Mouse (Mus musculus) lung, postnatal 0 days (tissue): Measurements from ENCODE around the gene Gm10135. TPM values are rescaled to one million over a fixed set of nuclear protein-coding genes. Genes with fewer than 3 reads are reported as not detected.

ENCODE experiments used
- ATAC-seq: fragments of 200-750 bp; cut with Nextera tagmentation; 2 replicates; pipeline ENCODE4 v1.8.0; 2017; ENCODE audit warnings: moderate library complexity
- DNase-seq: peaks from one replicate; pipeline ENCODE4 v3.0.0-alpha.2; 2016; ENCODE audit warnings: low spot score
- H3K27ac ChIP-seq: fragments of 300-500 bp; sonication (generic); 2 replicates; pipeline ENCODE4 v1.5.1; 2014; ENCODE audit warnings: antibody characterized with exemption, mild to moderate bottlenecking, low read length, mixed read lengths
- H3K27me3 ChIP-seq: fragments of 300-500 bp; sonication (generic); replicated peaks from 2 replicates; pipeline ENCODE4 v1.6.1; 2014; ENCODE audit warnings: low read length, mixed read lengths; ENCODE audit not compliant: insufficient read depth
- H3K36me3 ChIP-seq: fragments of 300-500 bp; sonication (generic); 2 replicates; pipeline ENCODE4 v1.6.1; 2014; ENCODE audit warnings: low read length, mixed read lengths; ENCODE audit not compliant: insufficient read depth
- H3K4me1 ChIP-seq: fragments of 300-500 bp; sonication (generic); 2 replicates; pipeline ENCODE4 v1.6.1; 2014; ENCODE audit warnings: antibody characterized with exemption, low read depth, low read length, mixed read lengths; ENCODE audit not compliant: insufficient read depth
- H3K4me2 ChIP-seq: fragments of 300-500 bp; sonication (generic); replicated peaks from 2 replicates; pipeline ENCODE4 v1.6.1; 2014; ENCODE audit warnings: low read depth, mild to moderate bottlenecking, low read length, moderate library complexity, mixed read lengths
- H3K4me3 ChIP-seq: fragments of 300-500 bp; sonication (generic); 2 replicates; pipeline ENCODE4 v1.5.1; 2014; ENCODE audit warnings: low read depth, low read length
- H3K9ac ChIP-seq: fragments of 300-500 bp; sonication (generic); replicated peaks from 2 replicates; pipeline ENCODE4 v1.6.1; 2014; ENCODE audit warnings: low read depth, mild to moderate bottlenecking
- H3K9me3 ChIP-seq: fragments of 300-500 bp; sonication (generic); 2 replicates; pipeline ENCODE4 v1.6.1; 2016; ENCODE audit warnings: low read length, mixed read lengths
- CTCF ChIP-seq: IDR thresholded peaks from 2 replicates; pipeline ENCODE4 v1.5.1; 2016; ENCODE audit warnings: antibody characterized with exemption, mild to moderate bottlenecking
- EP300 ChIP-seq: IDR thresholded peaks from 2 replicates; pipeline ENCODE4 v1.6.1; 2016; ENCODE audit warnings: antibody characterized with exemption, mild to moderate bottlenecking, control low read depth
- WGBS: fragments of 180-500 bp; shearing (Covaris S2); extraction: QIAGEN DNeasy Blood & Tissue Kit; methylation state at CpG from one replicate; pipeline ENCODE4 v1.1.7; 2014; 5-methylcytosine and 5-hydroxymethylcytosine counted together
- polyA plus RNA-seq: library from polyadenylated mRNA; unstranded; fragments of >200 nt; fragmentation: Nextera tagmentation; extraction: Ambion mirVana; gene quantifications from 2 replicates; pipeline ENCODE4 v1.2.1, GENCODE M21; 2015

Gene Gm10135
- polyA plus RNA-seq, 1 experiment from 2014 or later = not detected

DNA sequence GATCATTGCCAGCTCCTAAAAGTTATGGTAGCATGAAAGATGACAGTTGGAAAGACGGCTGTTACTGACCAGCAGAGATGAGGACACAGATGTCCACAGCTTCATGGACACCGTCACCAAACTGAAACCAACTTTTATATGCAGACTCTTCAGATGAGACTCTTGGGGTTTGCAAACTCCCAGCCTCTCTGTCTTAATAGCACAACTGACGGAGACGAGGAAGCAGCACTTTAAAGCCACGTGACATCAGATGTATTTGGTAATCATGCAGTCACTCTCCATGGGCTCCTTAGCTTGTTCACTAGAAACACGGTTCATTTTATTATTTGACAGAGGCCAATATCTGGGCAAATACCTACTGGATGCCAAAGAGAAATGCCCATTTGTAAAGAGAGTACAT is 1.5 kb upstream of the Gm10135 start:
- no peak overlapping the region for H3K4me2 ChIP-seq
- ATAC-seq (no peak), DNase-seq (no peak)
- no peaks in the 10 kb centered on the region for H3K4me1 ChIP-seq
- no peak for TF ChIP-seq EP300
- TF ChIP-seq CTCF = no peak
- H3K9me3 ChIP-seq = no peaks in the 10 kb centered on the region
- no peaks in the 10 kb centered on the region for H3K27me3 ChIP-seq
- H3K4me3 ChIP-seq = no peak overlapping the region
- H3K36me3 ChIP-seq = peaks cover 34% of the 10 kb centered on the region
- no peak overlapping the region for H3K27ac ChIP-seq
- WGBS = 79% methylated on average over 6 of the region's 6 CpGs
- H3K9ac ChIP-seq = no peak overlapping the region

DNA sequence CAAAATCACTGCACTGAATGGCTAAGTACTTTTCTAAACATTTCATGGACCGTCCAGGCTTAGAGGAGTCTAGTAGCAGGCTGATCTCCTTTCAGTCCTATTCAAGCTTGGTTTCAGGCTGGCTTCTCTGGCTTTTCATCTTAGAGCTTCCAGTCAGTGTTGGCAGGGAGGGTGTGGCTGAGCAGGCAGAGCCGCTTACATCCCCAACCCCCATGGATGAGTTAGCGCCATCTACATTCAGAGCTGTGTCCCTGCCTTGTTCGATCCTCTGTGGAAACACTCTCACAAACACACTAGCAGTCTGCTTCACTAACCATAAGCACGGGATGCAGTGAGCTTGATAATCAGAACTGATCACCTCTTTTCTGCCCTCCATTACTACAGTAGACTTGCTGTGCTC is 1.6 kb downstream of the Gm10135 start:
- peaks cover 28% of the 10 kb centered on the region for H3K36me3 ChIP-seq
- peak; percentile 21 for DNase-seq
- H3K9ac ChIP-seq = no peak overlapping the region
- no peaks in the 10 kb centered on the region for H3K9me3 ChIP-seq
- no peak for ATAC-seq
- no peaks in the 10 kb centered on the region for H3K4me1 ChIP-seq
- H3K4me2 ChIP-seq = no peak overlapping the region
- H3K27ac ChIP-seq = no peak overlapping the region
- TF ChIP-seq CTCF = peak; percentile 38
- TF ChIP-seq EP300 = no peak
- WGBS = 70% methylated on average over 5 of the region's 5 CpGs
- no peak overlapping the region for H3K4me3 ChIP-seq
- no peaks in the 10 kb centered on the region for H3K27me3 ChIP-seq

DNA sequence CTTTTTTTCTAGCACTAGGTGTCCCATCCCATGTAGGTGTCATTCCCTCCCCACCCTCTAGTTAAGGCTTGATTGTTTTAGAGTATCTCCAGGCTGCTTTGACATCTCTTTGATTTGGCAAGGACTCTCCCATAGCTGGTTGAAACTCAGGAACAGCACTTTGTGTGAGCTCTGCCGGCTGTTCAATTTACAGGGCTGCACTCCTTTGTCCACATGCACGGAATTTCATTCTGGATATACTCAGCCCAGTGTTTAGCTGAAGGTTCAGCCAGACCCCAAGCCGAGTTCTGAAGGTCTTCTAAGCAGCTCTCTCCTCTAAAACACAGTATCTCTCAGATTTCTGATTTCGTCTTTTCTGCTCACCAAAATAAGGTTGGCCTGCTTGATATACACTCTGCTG is 2.1 kb downstream of the Gm10135 start:
- ATAC-seq = no peak
- Histone ChIP-seq H3K4me3 (no peak overlapping the region), H3K27me3 (no peaks in the 10 kb centered on the region), H3K36me3 (peaks cover 27% of the 10 kb centered on the region), H3K9ac (no peak overlapping the region), H3K27ac (no peak overlapping the region), H3K4me2 (no peak overlapping the region), H3K4me1 (no peaks in the 10 kb centered on the region), H3K9me3 (no peaks in the 10 kb centered on the region)
- no peak for TF ChIP-seq EP300
- no peak for TF ChIP-seq CTCF
- 81% methylated on average over 4 of the region's 4 CpGs for WGBS
- DNase-seq = no peak

DNA sequence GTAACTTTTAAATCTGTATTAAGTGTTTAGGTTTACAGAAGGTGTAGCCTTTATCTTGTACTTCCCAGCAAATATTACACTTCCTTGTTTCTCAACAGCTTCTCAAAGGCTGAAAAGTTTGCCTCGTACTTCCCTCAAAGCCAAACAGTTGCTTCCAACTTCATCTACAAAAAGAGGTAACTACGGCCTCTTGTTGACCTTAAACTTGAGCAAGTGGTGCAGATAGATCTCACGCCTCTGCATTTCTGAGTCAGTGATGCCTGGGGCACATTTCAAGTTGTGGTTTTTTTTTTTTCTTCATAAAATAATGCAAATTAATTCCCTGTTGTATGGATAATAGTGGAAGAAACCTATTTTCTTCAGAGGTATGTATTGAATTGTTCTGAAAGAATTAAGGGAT is 8.8 kb downstream of the Gm10135 start:
- Histone ChIP-seq H3K4me1 (no peaks in the 10 kb centered on the region), H3K27ac (no peak overlapping the region), H3K9me3 (no peaks in the 10 kb centered on the region), H3K36me3 (peaks cover 4% of the 10 kb centered on the region; the same call in 1 of the 2 replicates), H3K9ac (no peak overlapping the region), H3K4me3 (no peak overlapping the region), H3K4me2 (no peak overlapping the region), H3K27me3 (no peaks in the 10 kb centered on the region)
- TF ChIP-seq CTCF = no peak
- 50% methylated on average over 3 of the region's 3 CpGs for WGBS
- no peak for DNase-seq
- no peak for ATAC-seq

DNA sequence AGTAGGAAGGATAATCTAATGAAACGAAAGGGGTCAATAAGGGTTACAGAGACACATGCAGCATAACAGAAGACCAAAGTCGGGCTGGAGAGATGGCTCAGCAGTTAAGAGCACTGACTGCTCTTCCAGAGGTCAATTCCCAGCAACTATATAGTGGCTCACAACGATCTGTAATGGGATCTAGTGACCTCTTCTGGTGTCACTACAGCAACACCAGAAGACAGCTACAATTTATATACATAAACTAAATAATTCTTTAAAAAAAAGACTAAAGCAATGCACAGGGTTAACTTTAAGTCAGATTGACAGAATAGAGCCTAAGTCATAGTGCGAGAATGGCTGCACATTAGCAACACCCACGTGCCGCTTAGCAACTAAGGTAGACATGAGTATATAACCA is 14.4 kb downstream of the Gm10135 start:
- WGBS = 60% methylated on average over 6 of the region's 6 CpGs
- ATAC-seq = no peak

DNA sequence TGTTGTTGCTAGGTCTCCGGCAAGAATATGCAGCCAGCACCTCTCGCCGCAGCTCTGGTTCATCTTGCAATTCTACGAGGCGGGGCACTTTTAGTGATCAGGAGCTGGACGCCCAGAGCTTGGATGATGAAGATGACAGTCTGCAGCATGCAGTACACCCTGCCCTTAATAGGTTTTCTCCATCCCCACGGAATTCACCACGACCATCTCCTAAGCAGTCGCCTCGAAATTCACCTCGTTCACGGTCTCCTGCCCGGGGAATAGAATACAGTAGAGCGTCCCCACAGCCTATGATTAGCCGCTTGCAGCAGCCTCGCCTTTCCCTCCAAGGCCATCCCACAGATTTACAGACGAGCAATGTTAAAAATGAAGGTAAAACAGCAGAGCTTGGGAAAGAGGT is 17.2 kb downstream of the Gm10135 start:
- Histone ChIP-seq H3K4me1 (no peaks in the 10 kb centered on the region), H3K4me3 (no peak overlapping the region), H3K9me3 (no peaks in the 10 kb centered on the region), H3K9ac (no peak overlapping the region), H3K36me3 (peaks cover 3% of the 10 kb centered on the region; the same call in 1 of the 2 replicates), H3K27ac (no peak overlapping the region), H3K4me2 (no peak overlapping the region), H3K27me3 (no peaks in the 10 kb centered on the region)
- 90% methylated on average over 17 of the region's 17 CpGs for WGBS
- TF ChIP-seq EP300 (no peak), CTCF (no peak)
- DNase-seq = no peak
- no peak for ATAC-seq

More for the DNA sequence above, 14.4 kb downstream of the Gm10135 start:
- DNase-seq = no peak
- TF ChIP-seq CTCF (peak; percentile 42), EP300 (no peak)
- Histone ChIP-seq H3K9ac (no peak overlapping the region), H3K9me3 (no peaks in the 10 kb centered on the region), H3K4me1 (no peaks in the 10 kb centered on the region), H3K27me3 (no peaks in the 10 kb centered on the region), H3K36me3 (peaks cover 7% of the 10 kb centered on the region), H3K27ac (no peak overlapping the region), H3K4me3 (no peak overlapping the region), H3K4me2 (no peak overlapping the region)

DNA sequence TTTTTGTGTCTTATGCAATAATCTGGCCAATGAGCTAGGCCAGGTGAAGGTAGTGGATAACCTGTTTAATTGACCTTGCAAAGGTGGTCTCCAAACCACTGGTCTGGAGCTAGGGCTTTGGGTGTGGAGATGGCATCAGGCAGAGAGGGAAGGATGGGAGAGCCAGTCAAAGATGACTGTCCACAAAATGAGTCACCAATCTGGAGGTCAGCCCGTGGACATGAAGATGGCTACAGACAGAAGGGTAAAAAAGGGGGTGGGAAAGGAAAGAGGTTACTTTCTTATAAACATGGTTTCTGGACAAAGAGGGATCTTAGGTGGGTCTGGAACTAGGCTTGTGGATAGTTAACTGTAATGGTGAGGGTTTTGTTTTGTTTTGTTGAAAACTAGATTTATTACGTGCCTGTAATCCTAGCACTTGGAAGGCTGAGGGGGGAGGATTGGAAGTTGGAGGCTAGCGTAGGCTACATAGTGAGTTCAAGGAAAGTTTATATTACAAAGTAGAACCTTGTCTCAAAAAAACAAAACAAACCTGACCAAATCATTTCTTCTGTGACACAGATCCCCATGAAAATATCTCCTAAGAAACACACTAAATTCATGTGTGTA is 20.4 kb downstream of the Gm10135 start:
- TF ChIP-seq CTCF (no peak), EP300 (no peak)
- H3K27ac ChIP-seq = no peak overlapping the region
- peaks cover 3% of the 10 kb centered on the region for H3K36me3 ChIP-seq
- no peak overlapping the region for H3K9ac ChIP-seq
- no peak for ATAC-seq
- no peaks in the 10 kb centered on the region for H3K9me3 ChIP-seq
- H3K27me3 ChIP-seq = no peaks in the 10 kb centered on the region
- H3K4me3 ChIP-seq = no peak overlapping the region
- H3K4me2 ChIP-seq = no peak overlapping the region
- no peaks in the 10 kb centered on the region for H3K4me1 ChIP-seq
- no peak for DNase-seq
- WGBS = 77% methylated on average over 3 of the region's 3 CpGs
